Mouse (Mus musculus) midbrain, embryonic 13.5 days (tissue): Measurements from ENCODE around the gene Taok3. TPM values are rescaled to one million over a fixed set of nuclear protein-coding genes. Genes with fewer than 3 reads are reported as not detected.

Experiments
- ATAC-seq: fragments of 200-750 bp; cut with Nextera tagmentation; 2 replicates; pipeline ENCODE4 v1.8.0; 2017; ENCODE audit warnings: mild to moderate bottlenecking, moderate TSS enrichment, moderate library complexity
- H3K27ac ChIP-seq: fragments of 300-500 bp; sonication (generic); 2 replicates; pipeline ENCODE4 v1.5.1; 2015; ENCODE audit warnings: inconsistent platforms, mild to moderate bottlenecking, moderate library complexity
- H3K27me3 ChIP-seq: fragments of 300-500 bp; sonication (generic); 2 replicates; pipeline ENCODE4 v1.6.1; 2015; ENCODE audit warnings: mild to moderate bottlenecking, inconsistent platforms
- H3K36me3 ChIP-seq: fragments of 300-500 bp; sonication (generic); 2 replicates; pipeline ENCODE4 v1.6.1; 2015; ENCODE audit warnings: mild to moderate bottlenecking, inconsistent platforms
- H3K4me1 ChIP-seq: fragments of 300-500 bp; sonication (generic); replicated peaks from 2 replicates; pipeline ENCODE4 v1.6.1; 2015; ENCODE audit warnings: inconsistent platforms
- H3K4me2 ChIP-seq: fragments of 300-500 bp; sonication (generic); replicated peaks from 2 replicates; pipeline ENCODE4 v1.6.1; 2015; ENCODE audit warnings: moderate library complexity, mild to moderate bottlenecking, inconsistent platforms
- H3K4me3 ChIP-seq: fragments of 300-500 bp; sonication (generic); replicated peaks from 2 replicates; pipeline ENCODE4 v1.5.1; 2015; ENCODE audit warnings: mild to moderate bottlenecking, inconsistent platforms
- H3K9ac ChIP-seq: fragments of 300-500 bp; sonication (generic); replicated peaks from 2 replicates; pipeline ENCODE4 v1.6.1; 2015; ENCODE audit warnings: mild to moderate bottlenecking, inconsistent platforms
- H3K9me3 ChIP-seq: fragments of 300-500 bp; sonication (generic); 2 replicates; pipeline ENCODE4 v1.6.1; 2016; ENCODE audit warnings: mild to moderate bottlenecking, inconsistent platforms
- WGBS: fragments of 180-500 bp; shearing (Covaris S2); methylation state at CpG from one replicate; pipeline ENCODE4 v1.1.7; 2015; 5-methylcytosine and 5-hydroxymethylcytosine counted together
- polyA plus RNA-seq: library from polyadenylated mRNA; unstranded; fragments of >200 nt; fragmentation: Nextera tagmentation; extraction: Ambion mirVana; gene quantifications from 2 replicates; pipeline ENCODE4 v1.2.1, GENCODE M21; 2015

Gene Taok3
- polyA plus RNA-seq, 1 experiment from 2014 or later: 43.7 TPM

DNA sequence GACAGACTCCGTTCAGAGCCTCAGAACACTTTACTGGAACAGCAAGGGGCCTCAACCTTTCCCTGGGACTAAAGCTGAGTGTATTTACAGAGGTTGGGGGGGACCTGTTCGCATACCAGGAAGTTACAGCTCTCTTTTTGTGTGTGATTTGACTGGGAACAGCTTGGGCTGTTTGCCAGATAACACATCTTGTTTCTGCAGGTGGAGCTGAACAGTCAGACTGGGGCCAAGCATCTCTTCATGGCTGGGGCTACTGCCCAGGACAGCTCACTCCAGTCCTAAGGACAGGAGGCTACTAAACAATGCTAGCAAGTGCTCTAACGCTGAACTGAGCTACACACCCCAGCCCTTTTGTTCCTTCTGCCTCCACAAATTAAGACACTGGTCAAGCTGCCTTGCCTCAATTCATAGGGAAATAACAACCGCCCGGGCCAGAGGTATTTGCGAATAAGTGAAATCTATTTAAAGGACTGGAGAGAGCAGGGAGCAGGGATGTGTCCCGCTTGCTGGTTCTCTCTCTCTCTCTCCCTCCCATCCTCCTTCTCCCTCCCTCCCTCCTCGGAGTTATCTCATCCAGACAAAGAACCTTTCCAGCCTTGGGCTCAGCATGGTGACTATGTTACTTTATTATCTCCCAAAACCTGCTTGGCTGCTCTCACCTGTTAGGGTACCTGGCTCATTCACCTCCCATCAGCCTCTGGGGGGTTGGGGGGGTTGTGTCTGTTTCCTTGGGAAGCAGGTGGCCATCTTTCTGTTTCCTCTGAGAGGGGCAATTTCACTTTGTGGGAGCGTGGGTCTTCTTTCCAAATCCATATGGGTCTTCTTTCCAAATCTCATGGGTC, 194.9 kb downstream of the Taok3 start:
- H3K4me3 ChIP-seq: no peak overlapping the region
- H3K4me2 ChIP-seq: peak overlapping the region; percentile 20
- H3K9ac ChIP-seq: no peak overlapping the region
- peaks cover 36% of the 10 kb centered on the region for H3K27me3 ChIP-seq
- H3K27ac ChIP-seq: no peak overlapping the region
- H3K36me3 ChIP-seq: no peaks in the 10 kb centered on the region
- H3K9me3 ChIP-seq: no peaks in the 10 kb centered on the region
- 15% methylated on average over 9 of the region's 9 CpGs for WGBS
- peaks cover 31% of the 10 kb centered on the region for H3K4me1 ChIP-seq
- ATAC-seq: no peak

DNA sequence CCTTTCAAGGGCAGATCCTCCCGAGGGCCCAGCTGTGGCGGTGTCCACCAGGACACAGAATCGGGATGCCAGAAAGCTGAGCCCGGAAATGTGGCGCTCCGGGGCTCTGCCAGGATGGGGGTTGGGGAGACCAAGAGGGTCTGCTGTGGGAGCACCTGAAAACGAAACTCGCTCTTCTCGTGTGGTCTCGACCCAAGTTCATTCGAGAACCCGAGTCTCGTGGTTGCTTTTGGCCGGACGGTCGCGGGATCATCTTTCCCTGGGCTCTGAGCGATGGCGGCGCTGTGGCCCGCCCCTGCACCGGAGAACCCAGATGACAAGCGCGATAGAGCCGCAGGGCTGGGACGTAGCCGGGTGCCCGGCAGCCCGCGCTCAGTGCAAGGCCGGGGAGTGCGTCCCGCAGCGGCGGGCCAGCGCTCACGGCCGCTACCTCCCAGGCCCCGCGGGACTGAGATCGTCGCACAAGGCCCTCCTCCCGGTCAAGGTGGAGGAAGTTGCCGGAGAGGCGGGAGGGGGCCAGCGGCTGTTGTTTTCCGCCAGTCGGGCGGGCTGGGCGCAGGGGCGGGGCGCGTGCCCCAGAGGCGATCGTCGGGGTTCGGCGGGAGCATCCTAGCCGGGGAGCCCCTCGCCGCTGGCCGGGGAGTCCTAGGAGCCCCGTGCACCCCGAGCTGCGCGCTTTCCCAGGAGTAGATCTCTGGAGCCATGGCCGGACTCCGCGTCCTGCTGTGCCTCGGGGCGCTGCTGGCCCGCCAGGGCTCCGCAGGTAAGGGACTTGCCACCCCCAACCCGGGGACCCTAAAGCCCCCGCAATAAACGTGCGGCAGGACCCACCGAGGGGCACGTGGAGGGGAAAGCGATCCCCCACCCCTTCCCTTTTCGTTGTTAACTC, 199.1 kb downstream of the Taok3 start, which contains the start of gene Vsig10:
Gene Vsig10 (plus strand): TSS at position 343 of the 889 bp plus-strand sequence.
- peaks cover 30% of the 10 kb centered on the region for H3K4me1 ChIP-seq
- H3K9ac ChIP-seq: peak within 1 kb of the TSS; percentile 74
- H3K9me3 ChIP-seq: no peaks in the 10 kb centered on the region
- ATAC-seq: peak; percentile 87
- H3K4me2 ChIP-seq: peak within 1 kb of the TSS; percentile 100
- H3K27me3 ChIP-seq: peaks cover 46% of the 10 kb centered on the region
- H3K27ac ChIP-seq: no peak within 1 kb of the TSS
- no peaks in the 10 kb centered on the region for H3K36me3 ChIP-seq
- peak within 1 kb of the TSS; percentile 71 for H3K4me3 ChIP-seq
- WGBS: under 1% methylated on average over 68 of the region's 81 CpGs

DNA sequence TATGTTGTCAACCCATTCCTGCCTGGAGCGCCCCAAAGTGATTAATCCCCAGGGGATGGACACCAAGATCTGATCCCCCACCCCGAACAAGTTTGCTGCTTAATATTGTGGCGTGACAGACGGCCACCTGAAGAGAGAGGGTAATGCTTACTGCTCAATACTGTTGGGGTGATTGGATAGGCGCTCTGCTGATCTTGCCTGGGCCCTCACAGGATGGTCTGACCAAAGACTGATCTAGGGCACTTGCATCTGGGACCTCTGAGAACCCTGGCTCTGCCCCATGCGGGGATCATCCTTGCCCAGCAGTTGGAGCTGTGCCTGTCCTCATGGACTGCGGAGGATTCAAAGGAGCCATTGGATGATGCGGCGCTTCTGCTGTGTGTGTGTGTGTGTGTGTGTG, 203.8 kb downstream of the Taok3 start:
- no peak overlapping the region for H3K4me2 ChIP-seq
- H3K4me1 ChIP-seq: peaks cover 13% of the 10 kb centered on the region; the same call in 1 of the 2 replicates
- 84% methylated on average over 9 of the region's 9 CpGs for WGBS
- no peak overlapping the region for H3K9ac ChIP-seq
- H3K27ac ChIP-seq: no peak overlapping the region
- H3K9me3 ChIP-seq: no peaks in the 10 kb centered on the region
- no peak overlapping the region for H3K4me3 ChIP-seq
- H3K27me3 ChIP-seq: peaks cover 17% of the 10 kb centered on the region
- H3K36me3 ChIP-seq: no peaks in the 10 kb centered on the region
- no peak for ATAC-seq

Other genes with a start within 250 kb of the Taok3 start
- 83.5 and 90.1 TPM in 2 replicates for gene Suds3, start 4.0 kb upstream of the Taok3 start, polyA plus RNA-seq
- 1,014 and 1,066 TPM in 2 replicates for gene Pebp1, start 167.5 kb downstream of the Taok3 start, polyA plus RNA-seq
- 2.3 TPM in 2 replicates for gene Vsig10, start 199.0 kb downstream of the Taok3 start, polyA plus RNA-seq
- gene Wsb2, start 237.2 kb downstream of the Taok3 start, polyA plus RNA-seq: 138 and 159 TPM in 2 replicates